Mouse (Mus musculus) small intestine, adult 2 months (tissue): ENCODE results near the gene Stat3.

Experiments used
- CTCF ChIP-seq: fragments of 200-500 bp; IDR thresholded peaks from 2 replicates; pipeline ENCODE4 v1.5.1; 2012; ENCODE audit warnings: low read depth, mild to moderate bottlenecking, control low read depth, inconsistent platforms, low read length, moderate library complexity, mixed read lengths; ENCODE audit not compliant: insufficient replicate concordance, insufficient read length; ENCODE audit errors: extremely low read depth
- POLR2A ChIP-seq: fragments of 200-500 bp; IDR thresholded peaks from 2 replicates; pipeline ENCODE4 v1.6.1; 2012; ENCODE audit warnings: low read depth, mild to moderate bottlenecking, control low read depth, inconsistent platforms, low read length, moderate library complexity

- TF ChIP-seq CTCF (no peak), POLR2A (no peak)
Measured at GRCm38 (mm10) chr11:100890481-100890880, 48.9 kb downstream of the Stat3 start.
